Mouse (Mus musculus) ES-E14 (cell line): ENCODE data around the gene Arhgap23.

Experiments
- CHD2 ChIP-seq: IDR thresholded peaks from 2 replicates; pipeline ENCODE4 v1.6.1; 2014; ENCODE audit warnings: mild to moderate bottlenecking, low read depth, low read length, inconsistent platforms
- HCFC1 ChIP-seq: IDR thresholded peaks from 2 replicates; pipeline ENCODE4 v1.6.1; 2012; ENCODE audit warnings: low read length, inconsistent platforms, borderline replicate concordance; ENCODE audit not compliant: insufficient read depth
- ZNF384 ChIP-seq: IDR thresholded peaks from 2 replicates; pipeline ENCODE4 v1.6.1; 2012; ENCODE audit warnings: low read depth, low read length, inconsistent platforms

DNA sequence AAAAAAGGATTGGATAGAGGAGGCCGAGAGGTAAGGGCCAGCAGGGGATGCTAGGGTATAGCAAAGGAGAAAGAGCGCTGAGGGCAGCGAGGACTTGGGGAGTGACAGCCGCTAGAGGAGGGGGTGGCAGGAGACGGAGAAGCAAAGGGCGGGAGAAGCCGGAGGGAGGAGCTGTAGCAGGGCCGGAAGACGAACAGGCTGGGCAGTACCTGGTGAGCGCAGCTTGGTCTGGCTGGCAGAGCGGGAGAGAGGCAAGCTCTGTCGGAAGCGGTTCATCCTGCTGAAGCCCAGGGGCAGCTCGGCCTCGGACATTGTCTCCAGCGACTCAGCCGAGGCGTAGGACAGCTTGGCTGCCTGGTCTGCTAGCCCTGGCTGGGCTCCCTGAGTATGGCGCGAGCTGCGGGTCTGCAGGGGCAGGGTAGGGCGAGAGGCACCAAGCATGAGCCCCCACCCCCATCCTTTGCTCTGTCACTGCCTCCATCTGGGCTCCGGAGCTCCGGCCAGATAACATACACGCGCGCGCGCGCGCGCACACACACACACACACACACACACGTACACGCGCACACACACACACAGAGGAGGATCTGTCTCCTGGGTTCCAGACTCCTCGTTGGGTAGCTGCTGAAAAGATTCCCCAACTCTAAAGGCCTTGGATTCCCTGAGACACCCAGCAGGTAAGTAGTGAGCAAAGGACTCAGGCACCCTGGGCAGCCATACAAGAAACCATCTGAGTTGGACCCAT lies 121.7 kb downstream of the Arhgap23 start:
- TF ChIP-seq HCFC1 (no peak), CHD2 (no peak), ZNF384 (no peak)
